Comparison of ENCODE assay signal across 8 mouse cellular contexts in genomic region chr11:103101866-103102501, GRCm38 (mm10). TPM values are rescaled to one million over a fixed set of nuclear protein-coding genes. Genes with fewer than 3 reads are reported as not detected.
DNase-seq lines count a peak whose midpoint lies in the region; ATAC-seq and TF ChIP-seq lines count a peak whose summit lies in the region.

No protein-coding gene starts in this region.

- no peaks in the 10 kb centered on the region for H3K36me3 ChIP-seq in forebrain, embryonic 14.5 days (ENCODE audit: control insufficient read depth, insufficient read depth, low read length)
- H3K36me3 ChIP-seq in lung, embryonic 15.5 days: no peaks in the 10 kb centered on the region

- intact Hi-C loops in heart, postnatal 14 days (cut with DNase I): no loop called here

- 3% methylated on average over 30 of the region's 30 CpGs for WGBS in forebrain, embryonic 14.5 days
- WGBS in lung, embryonic 15.5 days: 2% methylated on average over 30 of the region's 30 CpGs

- peak overlapping the region; percentile 57 for H3K9ac ChIP-seq in forebrain, embryonic 14.5 days (ENCODE audit: low read length)
- peak overlapping the region; percentile 58 for H3K9ac ChIP-seq in lung, embryonic 15.5 days

- peak; percentile 71 for DNase-seq in R1 (ENCODE audit: low read depth, low spot score)
- peak; percentile 69 for DNase-seq in c-Kit-positive CD71-positive TER-119-positive erythroid progenitor cells, embryonic 14.5 days (ENCODE audit: low spot score)
- DNase-seq in forebrain, embryonic 14.5 days (ENCODE audit: low spot score): peak; percentile 57
- DNase-seq in heart, postnatal 14 days: peak; percentile 78 to 79
- peak; percentile 55 to 72 for DNase-seq in layer of hippocampus, adult 2 months (ENCODE audit: low spot score in 2 of 2)
- peak; percentile 65 for DNase-seq in retina, postnatal 1 day

- H3K27ac ChIP-seq in forebrain, embryonic 14.5 days (ENCODE audit: low read depth, low read length): no peak overlapping the region
- peak overlapping the region; percentile 91 for H3K27ac ChIP-seq in layer of hippocampus, adult 2 months
- no peak overlapping the region for H3K27ac ChIP-seq in lung, embryonic 15.5 days

- TF ChIP-seq CTCF in layer of hippocampus, adult 2 months (conservative IDR thresholded peaks at IDR 0.05): no peak

- H3K9me3 ChIP-seq in forebrain, embryonic 14.5 days (replicated peaks; ENCODE audit: control insufficient read depth, low read length): no peaks in the 10 kb centered on the region
- H3K9me3 ChIP-seq in lung, embryonic 15.5 days: no peaks in the 10 kb centered on the region

- H3K4me1 ChIP-seq in forebrain, embryonic 14.5 days (ENCODE audit: control insufficient read depth, insufficient read depth, low read length): peaks cover 12% of the 10 kb centered on the region; the same call in 1 of the 2 replicates
- H3K4me1 ChIP-seq in lung, embryonic 15.5 days: peaks cover 32% of the 10 kb centered on the region

- peak; percentile 37 for ATAC-seq in forebrain, embryonic 14.5 days
- peak; percentile 12; the same call in 1 of the 2 replicates for ATAC-seq in lung, embryonic 15.5 days (ENCODE audit: borderline replicate concordance, extremely low read depth, low FRiP score, low TSS enrichment)
- no peak for ATAC-seq in megakaryocyte progenitor cell, adult 5-6 weeks (replicated peaks; ENCODE audit: poor library complexity)

- H3K4me2 ChIP-seq in forebrain, embryonic 14.5 days (ENCODE audit: low read length): peak overlapping the region; percentile 85
- H3K4me2 ChIP-seq in lung, embryonic 15.5 days: peak overlapping the region; percentile 91

- peak overlapping the region; percentile 42 for H3K4me3 ChIP-seq in forebrain, embryonic 14.5 days (ENCODE audit: low read depth, low read length)
- peak overlapping the region; percentile 85 for H3K4me3 ChIP-seq in layer of hippocampus, adult 2 months
- peak overlapping the region; percentile 56 for H3K4me3 ChIP-seq in lung, embryonic 15.5 days

- peaks cover 32% of the 10 kb centered on the region for H3K27me3 ChIP-seq in forebrain, embryonic 14.5 days (replicated peaks; ENCODE audit: control insufficient read depth, insufficient read depth, low read length)
- H3K27me3 ChIP-seq in lung, embryonic 15.5 days: peaks cover 25% of the 10 kb centered on the region

RNA-seq across cellular contexts. Expression of gene Acbd4, which starts 0.5 kb away (rescaled TPM):
- polyA plus RNA-seq in forebrain, embryonic 14.5 days (2014; fragmentation: Nextera tagmentation; extraction: Ambion mirVana): 10.4 and 11.8 TPM in 2 replicates
- 10 to 100 TPM; 30.5 to 34.5 TPM for total RNA-seq in heart, postnatal 14 days (2021)
- 10 to 100 TPM; 87.1 to 91.0 TPM for total RNA-seq in layer of hippocampus, adult 2 months (2021)
- polyA plus RNA-seq in lung, embryonic 15.5 days (2015; fragmentation: Nextera tagmentation; extraction: Ambion mirVana): 15.7 and 18.3 TPM in 2 replicates
- total RNA-seq in megakaryocyte progenitor cell, adult 5-6 weeks (2015): 1.5 and 2.0 TPM in 2 replicates
- 5.0 and 7.2 TPM in 2 replicates for total RNA-seq in megakaryocyte progenitor cell, adult 5-6 weeks (2017)

RNA-seq across cellular contexts. Expression of gene Plcd3, which starts 0.5 kb away (rescaled TPM):
- 1.1 and 1.4 TPM in 2 replicates for polyA plus RNA-seq in forebrain, embryonic 14.5 days (2014; fragmentation: Nextera tagmentation; extraction: Ambion mirVana)
- 10 to 100 TPM; 19.4 to 20.9 TPM for total RNA-seq in heart, postnatal 14 days (2021)
- 10 to 100 TPM in 1 of 2 experiments, 1 to 10 TPM in 1; 9.3 to 10.2 TPM for total RNA-seq in layer of hippocampus, adult 2 months (2021)
- polyA plus RNA-seq in lung, embryonic 15.5 days (2015; fragmentation: Nextera tagmentation; extraction: Ambion mirVana): 2.5 and 3.6 TPM in 2 replicates
- 0.17 TPM in 1 of 2 replicates, not detected in the other for total RNA-seq in megakaryocyte progenitor cell, adult 5-6 weeks (2015)
- total RNA-seq in megakaryocyte progenitor cell, adult 5-6 weeks (2017): not detected in 2 replicates

RNA-seq across cellular contexts. Expression of gene Hexim1, which starts 14.0 kb away (rescaled TPM):
- polyA plus RNA-seq in forebrain, embryonic 14.5 days (2014; fragmentation: Nextera tagmentation; extraction: Ambion mirVana): 4.8 and 5.4 TPM in 2 replicates
- 10 to 100 TPM; 18.5 to 20.4 TPM for total RNA-seq in heart, postnatal 14 days (2021)
- 10 to 100 TPM; 48.5 to 50.8 TPM for total RNA-seq in layer of hippocampus, adult 2 months (2021)
- polyA plus RNA-seq in lung, embryonic 15.5 days (2015; fragmentation: Nextera tagmentation; extraction: Ambion mirVana): 4.4 and 4.5 TPM in 2 replicates
- 10.7 and 13.0 TPM in 2 replicates for total RNA-seq in megakaryocyte progenitor cell, adult 5-6 weeks (2015)
- 21.2 and 27.9 TPM in 2 replicates for total RNA-seq in megakaryocyte progenitor cell, adult 5-6 weeks (2017)

RNA-seq across cellular contexts. Expression of gene Hexim2, which starts 30.2 kb away (rescaled TPM):
- polyA plus RNA-seq in forebrain, embryonic 14.5 days (2014; fragmentation: Nextera tagmentation; extraction: Ambion mirVana): 9.6 and 13.4 TPM in 2 replicates
- total RNA-seq in heart, postnatal 14 days (2021): 1 to 10 TPM; 1.8 to 3.3 TPM
- total RNA-seq in layer of hippocampus, adult 2 months (2021): 10 to 100 TPM in 1 of 2 experiments, 1 to 10 TPM in 1; 9.7 to 16.0 TPM
- 8.3 and 9.6 TPM in 2 replicates for polyA plus RNA-seq in lung, embryonic 15.5 days (2015; fragmentation: Nextera tagmentation; extraction: Ambion mirVana)
- 1.2 and 1.8 TPM in 2 replicates for total RNA-seq in megakaryocyte progenitor cell, adult 5-6 weeks (2015)
- 3.5 and 3.9 TPM in 2 replicates for total RNA-seq in megakaryocyte progenitor cell, adult 5-6 weeks (2017)

Comparison
In these comparisons a context has a peak if more than half of its experiments do, and no peak if none do; other contexts are left out.
1. RNA of gene Plcd3, which starts 0.5 kb away (total RNA-seq): 19.4 to 20.9 TPM in heart, postnatal 14 days and 9.3 to 10.2 TPM in layer of hippocampus, adult 2 months; 0.17 TPM in megakaryocyte progenitor cell, adult 5-6 weeks; every median in the first group is over 4 times any median in the second.
2. Peak in every context shown above with its lines, with median percentiles within 50 percentile points of each other: DNase-seq and H3K4me3 ChIP-seq.